Mouse (Mus musculus) right cerebral cortex, postnatal 36 days (tissue): Measurements from ENCODE around the gene Rab20.
"Not testable (repeated sequence)": the region's sequence is repeated elsewhere in the genome, so short reads cannot be mapped to it uniquely, and the experiment has no call there.

Source experiments
- DNase-seq, 2 experiments: peaks; one replicate each; pipeline ENCODE4 v3.0.0; 2022; ENCODE audit warnings: low spot score in 2 of 2, mixed read lengths in 1 of 2

Gene Rab20

GRCm38 (mm10) chr8:11477811-11478761, at the start of gene Rab20:
Rab20 (minus strand) TSS chr8:11478710.
- no peak for DNase-seq

- no peak for DNase-seq
Observed at GRCm38 (mm10) chr8:11523331-11523730, 44.8 kb upstream of the Rab20 start.

GRCm38 (mm10) chr8:11518676-11519075, 40.2 kb upstream of the Rab20 start:
- DNase-seq = no peak

GRCm38 (mm10) chr8:11518056-11518396, 39.5 kb upstream of the Rab20 start:
- DNase-seq = no peak

DNA sequence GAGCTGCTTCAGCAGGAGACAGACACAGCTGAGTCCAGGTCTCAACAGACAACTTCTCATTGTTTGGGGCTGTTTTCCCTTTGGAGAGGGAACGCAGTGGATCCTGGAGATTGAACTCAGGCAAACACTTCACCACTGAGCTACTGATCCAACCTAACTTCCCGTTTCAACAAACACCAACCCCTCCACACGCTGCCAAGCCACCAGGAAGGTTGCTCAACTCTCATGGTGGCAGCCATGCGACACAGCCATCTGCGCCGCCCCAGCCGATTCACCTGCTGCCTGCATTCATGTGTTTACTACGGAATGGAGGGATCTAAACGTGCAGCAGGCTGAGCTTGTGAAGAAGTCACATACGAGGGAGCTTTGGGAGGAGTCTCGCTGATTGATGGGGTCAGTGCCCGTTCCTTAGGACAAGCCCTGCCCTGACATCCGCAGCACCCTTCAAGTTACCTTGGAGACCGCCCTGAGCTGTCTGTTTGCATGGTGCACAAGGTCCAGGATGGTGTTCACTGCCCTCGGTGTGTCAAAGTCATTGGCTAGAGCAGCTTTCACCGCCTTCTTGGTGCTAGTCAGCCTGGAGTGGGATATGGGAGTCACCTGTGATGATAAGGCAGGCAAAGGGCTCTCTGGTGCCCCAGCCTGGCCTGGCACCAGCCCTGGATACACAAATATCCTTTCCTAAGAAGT, 39.0 kb upstream of the Rab20 start:
- DNase-seq = no peak

GRCm38 (mm10) chr8:11516292-11516691, 37.8 kb upstream of the Rab20 start:
- no peak for DNase-seq

GRCm38 (mm10) chr8:11513247-11513646, 34.7 kb upstream of the Rab20 start:
- no peak for DNase-seq

DNA sequence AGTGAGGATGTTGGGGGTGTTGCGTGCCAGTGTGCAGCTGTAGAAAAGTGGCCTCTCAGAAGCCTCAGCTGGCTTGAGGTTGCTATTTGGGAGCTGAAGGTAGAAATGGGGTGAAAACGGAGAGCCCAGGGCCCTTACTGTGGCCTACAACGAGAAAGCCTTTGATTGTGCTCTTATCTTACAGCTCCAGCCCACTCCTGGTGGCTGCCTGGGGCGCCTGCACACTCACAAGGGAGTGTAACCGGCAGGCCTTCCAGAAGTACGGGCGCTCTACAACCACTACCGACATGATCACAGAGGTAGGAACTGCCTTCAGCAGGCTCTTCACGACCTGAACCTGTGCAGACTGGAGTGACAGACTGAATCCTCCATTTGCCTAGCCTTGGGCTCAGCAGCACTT, 34.2 kb upstream of the Rab20 start:
- no peak for DNase-seq

DNA sequence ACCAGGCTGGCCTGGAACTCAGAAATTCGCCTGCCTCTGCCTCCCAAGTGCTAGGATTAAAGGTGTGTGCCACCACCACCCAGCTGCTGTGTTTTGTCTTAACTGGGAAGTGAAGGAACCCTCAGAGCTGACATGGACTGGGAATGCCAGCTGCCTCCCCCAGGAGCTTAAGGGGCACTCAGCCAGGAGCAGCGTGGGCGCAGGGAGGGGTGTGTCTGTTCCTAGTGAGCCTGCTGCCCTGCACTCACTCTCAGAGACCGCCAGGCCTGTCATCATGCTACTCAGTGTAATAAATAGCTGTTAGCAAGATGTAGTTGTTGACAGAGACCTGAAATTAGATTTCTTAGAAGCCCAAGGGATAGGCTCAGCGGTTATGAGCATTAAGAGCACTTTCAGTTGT, 32.5 kb upstream of the Rab20 start:
- no peak for DNase-seq

DNA sequence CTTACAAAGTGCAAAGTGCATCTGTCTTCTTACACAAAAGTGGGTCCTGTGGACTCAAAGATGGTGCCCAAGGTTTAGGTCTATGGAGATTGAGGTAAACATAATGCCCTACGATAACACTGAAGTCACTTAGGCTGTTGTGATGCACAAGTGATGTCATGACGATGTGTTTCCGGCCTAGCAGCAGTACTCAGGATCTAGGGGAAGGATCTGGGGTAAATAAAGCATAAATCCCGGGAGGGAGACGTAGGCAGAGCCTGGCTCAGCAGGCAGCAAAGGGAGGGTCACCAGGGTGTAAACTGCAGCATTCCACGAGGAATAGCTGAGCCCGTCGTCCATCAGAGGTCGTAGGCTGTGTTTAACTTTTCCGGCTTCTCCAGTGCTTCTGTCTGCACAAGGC, 30.4 kb upstream of the Rab20 start:
- no peak for DNase-seq

DNA sequence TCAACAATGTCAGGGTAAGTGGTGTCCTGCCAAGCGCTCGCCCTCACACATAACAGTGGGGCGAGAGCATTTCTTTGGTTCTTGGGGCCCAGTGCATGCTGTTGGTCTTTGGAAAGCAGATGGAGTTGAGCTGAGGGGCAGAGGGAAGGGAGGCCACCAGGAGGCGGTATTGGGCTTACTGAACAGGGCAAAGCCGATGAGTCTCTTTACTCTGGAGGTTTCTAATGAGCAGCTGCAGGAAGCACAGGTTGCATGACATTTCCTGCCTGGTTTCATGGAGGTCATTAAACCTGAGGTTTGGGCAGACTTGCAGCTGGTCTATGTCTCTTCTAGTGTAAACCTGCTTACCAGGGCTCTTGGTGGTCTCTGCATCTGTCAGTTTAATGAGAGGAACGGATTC, 28.3 kb upstream of the Rab20 start:
- DNase-seq = no peak

- DNase-seq = no peak
Observed at GRCm38 (mm10) chr8:11506074-11506473, 27.6 kb upstream of the Rab20 start.

DNA sequence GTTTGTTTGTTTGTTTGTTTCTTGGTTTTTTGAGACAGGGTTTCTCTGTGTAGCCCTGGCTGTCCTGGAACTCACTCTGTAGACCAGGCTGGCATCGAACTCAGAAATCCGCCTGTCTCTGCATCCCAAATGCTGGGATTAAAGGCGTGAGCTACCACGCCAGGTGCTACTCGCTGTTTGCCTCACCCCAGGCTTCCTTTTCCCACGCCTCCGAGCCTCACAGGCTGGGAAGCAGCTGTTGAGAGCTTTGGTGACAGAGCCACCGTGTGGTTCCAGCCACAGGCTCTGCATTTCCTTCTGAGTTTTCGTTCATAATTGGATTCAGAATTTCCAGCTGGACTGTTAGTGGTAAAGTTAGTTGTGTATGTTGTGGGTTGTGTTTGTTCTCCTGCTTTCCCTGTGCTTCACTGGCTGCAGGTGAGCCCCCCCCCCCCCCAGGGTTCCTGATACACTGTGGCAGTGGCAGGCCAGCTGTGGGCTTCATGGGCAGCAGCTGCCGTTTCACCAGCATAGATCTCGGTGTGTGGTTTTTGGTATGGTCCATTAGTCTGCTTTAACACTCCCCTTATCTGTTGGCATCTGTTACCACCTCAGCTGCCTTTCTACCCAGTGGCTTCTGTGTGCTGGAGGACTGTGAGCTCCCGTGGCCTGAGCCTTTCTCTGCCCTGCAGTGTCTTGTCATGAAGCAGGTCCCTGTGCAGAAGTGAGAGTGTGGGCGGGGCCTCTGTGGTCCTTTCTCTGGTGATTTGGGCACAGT, 25.1 kb upstream of the Rab20 start:
- no peak for DNase-seq

DNA sequence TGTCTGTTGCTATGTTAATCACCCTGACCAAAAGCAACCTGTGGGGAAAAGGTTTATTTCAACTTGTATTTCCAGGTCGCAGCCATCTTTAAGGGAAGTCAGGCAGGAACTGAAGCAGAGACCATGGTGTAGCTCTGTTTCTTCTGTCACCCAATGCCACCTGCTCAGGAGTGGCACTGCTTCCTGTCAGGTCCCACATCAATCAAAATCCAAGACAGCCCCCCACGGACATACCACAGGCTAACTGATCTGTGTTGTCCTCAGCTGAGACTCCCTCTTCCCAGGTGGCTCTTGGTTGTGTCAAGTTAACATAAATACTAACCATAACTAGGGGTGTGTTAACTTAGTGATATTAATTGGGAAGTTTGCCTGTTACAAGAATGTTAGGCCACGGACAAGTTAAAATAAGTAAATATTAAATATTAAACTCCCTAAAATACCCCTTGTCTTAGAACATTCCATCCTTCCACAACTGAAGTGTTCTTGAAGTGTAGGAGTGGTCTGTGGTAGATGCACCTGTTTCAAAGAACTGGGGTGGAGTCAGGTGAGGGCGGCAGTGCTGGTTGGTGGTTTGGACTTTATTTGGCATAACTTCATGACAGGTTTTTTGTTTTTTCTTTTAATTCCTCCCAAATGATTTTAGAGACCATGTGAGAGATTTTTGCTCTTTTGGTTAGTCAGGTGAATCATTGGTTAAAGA, 20.4 kb upstream of the Rab20 start:
- DNase-seq = no peak

GRCm38 (mm10) chr8:11498281-11498680, 19.8 kb upstream of the Rab20 start:
- DNase-seq = no peak

- peak; percentile 89 to 90 for DNase-seq
Observed at GRCm38 (mm10) chr8:11497017-11497990, 18.8 kb upstream of the Rab20 start, which contains the start of gene Naxd. Naxd (plus strand) TSS chr8:11497506.

- DNase-seq = not testable (repeated sequence)
Observed at GRCm38 (mm10) chr8:11492340-11492739, 13.8 kb upstream of the Rab20 start.

DNA sequence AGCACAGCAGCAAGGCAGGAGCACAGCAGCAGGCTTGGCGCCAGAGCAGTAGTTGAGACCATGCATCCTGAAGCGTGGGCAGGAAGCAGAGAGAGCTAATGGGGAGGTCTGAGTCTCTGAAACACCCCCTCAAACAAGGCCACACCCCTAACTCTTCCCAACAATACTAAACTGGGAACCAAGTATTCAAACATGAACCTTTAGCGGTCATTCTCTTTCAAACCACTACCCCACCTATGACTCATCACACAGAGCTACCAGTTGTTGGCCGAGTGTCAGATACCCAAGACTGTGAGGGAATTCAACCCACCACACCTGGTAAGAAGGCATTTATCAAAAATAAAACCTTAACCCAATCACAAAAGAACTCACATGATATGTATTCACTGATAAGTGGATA, 8.7 kb upstream of the Rab20 start:
- DNase-seq = no peak

DNA sequence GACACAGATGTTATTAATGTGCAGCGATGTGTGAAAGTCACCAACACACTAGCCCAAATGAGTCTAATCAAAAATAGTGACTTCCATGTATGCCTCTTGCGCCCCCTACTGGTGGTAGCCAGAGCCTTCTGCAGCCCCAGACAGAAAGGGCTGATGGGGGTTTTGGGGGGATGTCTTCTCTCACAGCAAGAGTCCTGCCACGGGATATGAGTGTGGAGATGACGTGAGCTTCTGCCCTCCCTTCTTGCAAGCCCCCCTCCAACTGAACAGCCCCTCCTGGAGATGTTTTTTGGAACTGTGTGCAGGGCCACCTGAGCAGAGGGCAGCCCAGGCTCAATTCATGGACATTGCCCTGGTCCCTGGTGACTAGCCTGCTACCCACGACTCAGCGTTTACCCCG, 7.6 kb upstream of the Rab20 start:
- DNase-seq = no peak

DNA sequence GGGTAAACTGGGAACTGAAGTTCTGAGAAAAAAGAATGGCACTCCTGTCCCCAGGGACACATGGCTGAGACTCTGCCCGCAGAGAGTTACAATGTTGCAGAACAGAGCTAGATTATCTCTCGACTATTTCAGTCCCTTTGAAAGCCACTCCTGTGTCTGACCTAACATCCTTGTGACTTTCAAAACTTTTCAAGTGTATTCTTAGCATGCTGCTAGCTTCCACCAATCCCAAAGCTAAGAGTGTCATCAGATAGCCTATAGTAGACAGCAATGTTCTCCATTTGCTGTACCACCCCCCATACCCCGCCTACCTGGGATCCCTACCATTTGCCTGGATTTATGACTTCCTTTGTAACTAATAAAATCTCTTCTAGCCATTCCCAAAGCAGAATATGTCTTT, 4.0 kb upstream of the Rab20 start:
- DNase-seq = no peak

DNA sequence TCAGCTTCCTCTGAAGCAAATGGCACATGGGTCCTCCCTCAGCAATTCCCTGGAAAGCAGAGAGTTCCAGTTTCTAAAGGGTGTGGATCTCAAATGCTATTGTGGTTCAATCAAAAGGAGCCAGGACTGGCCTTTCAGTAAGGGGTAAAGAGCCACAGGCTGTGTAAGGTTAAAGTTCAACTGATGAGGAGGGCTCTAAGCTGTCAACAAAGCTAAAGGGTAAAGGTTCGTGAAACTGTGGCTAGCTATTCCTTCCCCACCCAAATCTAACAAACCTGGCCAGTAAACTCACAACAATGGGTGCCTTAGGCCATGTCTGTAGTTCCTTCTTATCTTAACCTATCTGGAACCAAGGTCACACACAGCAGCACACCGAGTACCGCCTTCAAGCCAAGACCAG, 3.4 kb upstream of the Rab20 start:
- no peak for DNase-seq
